In genomic region chrX:48669588-48669987, GRCm38 (mm10) we compare ENCODE assay signal across 16 mouse cellular contexts. TPM values are rescaled to one million over a fixed set of nuclear protein-coding genes. Genes with fewer than 3 reads are reported as not detected.
DNase-seq lines count a peak whose midpoint lies in the region; ATAC-seq and TF ChIP-seq lines count a peak whose summit lies in the region.
"Had no signal": no experiment of that assay in that cellular context is flagged by ENCODE, and none has a peak within 500 bp of the region (broad histone marks: within the 10 kb centered on the region; RNA-seq: fewer than 3 reads in every experiment).

No protein-coding gene starts in this region.

- TF ChIP-seq CTCF in layer of hippocampus, adult 2 months (conservative IDR thresholded peaks at IDR 0.05), result peak; percentile 21
- TF ChIP-seq CTCF in Patski (IDR thresholded peaks at IDR 0.05), result peak; percentile 22

- DNase-seq in layer of hippocampus, adult 2 months (ENCODE audit: low spot score in 2 of 2), result no peak
- no peak for DNase-seq in layer of hippocampus, adult 9-11 months
- peak; percentile 29 for DNase-seq in thymus, postnatal 4 days
- no peak for DNase-seq in thymus, postnatal 25 days
- no peak for DNase-seq in Patski (ENCODE audit: low read depth, low spot score)
- no peak for DNase-seq in adrenal gland, adult 2 months
- DNase-seq: cerebellum, postnatal 36 days; kidney, adult 18-20 months; lung, postnatal 10 days had no signal

- peaks cover 34% of the 10 kb centered on the region for H3K27me3 ChIP-seq in Patski
- no peaks in the 10 kb centered on the region for H3K27me3 ChIP-seq in neural tube, embryonic 15.5 days (replicated peaks)
- H3K27me3 ChIP-seq: midbrain, embryonic 15.5 days had no signal

- H3K36me3 ChIP-seq in neural tube, embryonic 15.5 days, result no peaks in the 10 kb centered on the region
- H3K36me3 ChIP-seq: midbrain, embryonic 15.5 days had no signal

- no peak for ATAC-seq in Patski
- ATAC-seq in neural tube, embryonic 15.5 days (ENCODE audit: low FRiP score), result no peak
- ATAC-seq: midbrain, embryonic 15.5 days had no signal

- no peaks in the 10 kb centered on the region for H3K9me3 ChIP-seq in neural tube, embryonic 15.5 days (replicated peaks)
- H3K9me3 ChIP-seq: midbrain, embryonic 15.5 days had no signal

- 73% methylated on average over 3 of the region's 3 CpGs for WGBS in neural tube, embryonic 15.5 days

- no peak overlapping the region for H3K4me3 ChIP-seq in layer of hippocampus, adult 2 months
- no peak overlapping the region for H3K4me3 ChIP-seq in neural tube, embryonic 15.5 days (replicated peaks)
- H3K4me3 ChIP-seq: midbrain, embryonic 15.5 days had no signal

- H3K9ac ChIP-seq in neural tube, embryonic 15.5 days (replicated peaks), result no peak overlapping the region
- H3K9ac ChIP-seq: midbrain, embryonic 15.5 days had no signal

- CTCF ChIA-PET in Patski (lab: Charles Lee), result no interaction called here

- H3K27ac ChIP-seq in layer of hippocampus, adult 2 months, result no peak overlapping the region
- no peak overlapping the region for H3K27ac ChIP-seq in neural tube, embryonic 15.5 days (replicated peaks)
- H3K27ac ChIP-seq: midbrain, embryonic 15.5 days had no signal

- POLR2A ChIA-PET in Patski (lab: Charles Lee), result no interaction called here

- in situ Hi-C loops in Patski (cut with MboI; ENCODE audit: low pct_unique_long_range_greater_than_20kb), result no loop called here

- H3K4me2 ChIP-seq in neural tube, embryonic 15.5 days, result no peak overlapping the region
- H3K4me2 ChIP-seq: midbrain, embryonic 15.5 days had no signal

- no peaks in the 10 kb centered on the region for H3K4me1 ChIP-seq in neural tube, embryonic 15.5 days
- H3K4me1 ChIP-seq: midbrain, embryonic 15.5 days had no signal

RNA-seq across cellular contexts. Expression of gene Gpr119, which starts 4.7 kb away (rescaled TPM):
- total RNA-seq in layer of hippocampus, adult 2 months (2021), result not detected
- not detected for polyA plus RNA-seq in Patski (2021)
- 0.09 TPM in 1 of 2 replicates, not detected in the other for polyA plus RNA-seq in neural tube, embryonic 15.5 days (2015; fragmentation: Nextera tagmentation; extraction: Ambion mirVana)
- under 1 TPM in 1 of 2 experiments, not detected in 1; 0.12 TPM for total RNA-seq in adrenal gland, adult 2 months (2021)
- polyA plus RNA-seq in adrenal gland, adult 2 months (2012; rRNA removed), result 0.09 TPM in 1 of 2 replicates, not detected in the other
- total RNA-seq: heart, adult 8-10 months; hematopoietic stem cell, adult 5-6 weeks; left cerebral cortex, postnatal 36 days had no signal
- polyA plus RNA-seq: brain, embryonic 14.5 days; midbrain, embryonic 15.5 days; neural tube, embryonic 14.5 days had no signal

RNA-seq across cellular contexts. Expression of gene Rbmx2, which starts 25.2 kb away (rescaled TPM):
- total RNA-seq in layer of hippocampus, adult 2 months (2021), result 1 to 10 TPM; 4.7 to 6.7 TPM
- polyA plus RNA-seq in Patski (2021), result 6.8 TPM
- polyA plus RNA-seq in neural tube, embryonic 15.5 days (2015; fragmentation: Nextera tagmentation; extraction: Ambion mirVana), result 19.9 and 20.7 TPM in 2 replicates
- total RNA-seq in adrenal gland, adult 2 months (2021), result 1 to 10 TPM; 2.0 to 4.3 TPM
- 0.13 and 0.39 TPM in 2 replicates for polyA plus RNA-seq in adrenal gland, adult 2 months (2012; rRNA removed)

RNA-seq across cellular contexts. Expression of gene Slc25a14, which starts 46.4 kb away (rescaled TPM):
- total RNA-seq in layer of hippocampus, adult 2 months (2021), result 10 to 100 TPM; 57.2 to 57.3 TPM
- 13.6 TPM for polyA plus RNA-seq in Patski (2021)
- 35.6 and 40.8 TPM in 2 replicates for polyA plus RNA-seq in neural tube, embryonic 15.5 days (2015; fragmentation: Nextera tagmentation; extraction: Ambion mirVana)
- total RNA-seq in adrenal gland, adult 2 months (2021), result 10 to 100 TPM in 1 of 2 experiments, 1 to 10 TPM in 1; 8.3 to 15.0 TPM
- polyA plus RNA-seq in adrenal gland, adult 2 months (2012; rRNA removed), result 1.4 and 1.8 TPM in 2 replicates
